Mouse (Mus musculus): ENCODE results near the gene AC124108.1.
"Not testable (repeated sequence)": the region's sequence is repeated elsewhere in the genome, so short reads cannot be mapped to it uniquely, and the experiment has no call there.

Gene AC124108.1

GRCm38 (mm10) chr1:132191093-132191785, at the start of gene AC124108.1, which contains the start of gene Lemd1:
Gene AC124108.1, plus strand, starts transcription at chr1:132191457.
Gene Lemd1, plus strand, starts transcription at chr1:132191431.
- no peak for DNase-seq

- no peak for DNase-seq
Measured at GRCm38 (mm10) chr1:132141753-132142152, 49.5 kb upstream of the AC124108.1 start.

- peak; percentile 46 to 55 for DNase-seq
Measured at GRCm38 (mm10) chr1:132143079-132143478, 48.2 kb upstream of the AC124108.1 start.

- DNase-seq, result no peak
Measured at GRCm38 (mm10) chr1:132143730-132144129, 47.5 kb upstream of the AC124108.1 start.

GRCm38 (mm10) chr1:132144223-132144622, 47.0 kb upstream of the AC124108.1 start:
- DNase-seq, result no peak

GRCm38 (mm10) chr1:132144837-132145236, 46.4 kb upstream of the AC124108.1 start:
- no peak for DNase-seq

- peak; percentile 55 to 63 for DNase-seq
Measured at GRCm38 (mm10) chr1:132145973-132146685, 45.1 kb upstream of the AC124108.1 start.

GRCm38 (mm10) chr1:132149410-132149809, 41.8 kb upstream of the AC124108.1 start:
- no peak for DNase-seq

- DNase-seq, result peak; percentile 70 to 86
Measured at GRCm38 (mm10) chr1:132150171-132150570, 41.1 kb upstream of the AC124108.1 start.

GRCm38 (mm10) chr1:132150817-132151601, 40.2 kb upstream of the AC124108.1 start:
- DNase-seq, result peak; percentile 67 to 73

- no peak for DNase-seq
Measured at GRCm38 (mm10) chr1:132151908-132152307, 39.3 kb upstream of the AC124108.1 start.

GRCm38 (mm10) chr1:132153086-132153690, 38.1 kb upstream of the AC124108.1 start:
- no peak for DNase-seq

GRCm38 (mm10) chr1:132153691-132154090, 37.6 kb upstream of the AC124108.1 start:
- no peak for DNase-seq

- DNase-seq, result peak; percentile 82 to 88
Measured at GRCm38 (mm10) chr1:132155737-132156136, 35.5 kb upstream of the AC124108.1 start.

GRCm38 (mm10) chr1:132157016-132157781, 34.1 kb upstream of the AC124108.1 start:
- DNase-seq, result peak; percentile 87 to 94

- DNase-seq, result no peak
Measured at GRCm38 (mm10) chr1:132157808-132158207, 33.4 kb upstream of the AC124108.1 start.

- no peak for DNase-seq
Measured at GRCm38 (mm10) chr1:132158741-132159140, 32.5 kb upstream of the AC124108.1 start.

- DNase-seq, result no peak
Measured at GRCm38 (mm10) chr1:132159681-132160080, 31.6 kb upstream of the AC124108.1 start.

- DNase-seq, result no peak
Measured at GRCm38 (mm10) chr1:132161211-132161880, 29.9 kb upstream of the AC124108.1 start.

- DNase-seq, result not testable (repeated sequence)
Measured at GRCm38 (mm10) chr1:132162618-132163017, 28.6 kb upstream of the AC124108.1 start.

- DNase-seq, result no peak
Measured at GRCm38 (mm10) chr1:132164780-132165518, 26.3 kb upstream of the AC124108.1 start.

All from kidney, adult 8-10 months (tissue).